Mouse (Mus musculus) spleen, adult 18-20 months (tissue): ENCODE results near the gene Proser3.

ENCODE experiments used
- DNase-seq, 2 experiments: peaks; one replicate each; pipeline ENCODE4 v3.0.0; 2022; ENCODE audit warnings: mixed read lengths in 2 of 2

The Proser3 gene

DNA sequence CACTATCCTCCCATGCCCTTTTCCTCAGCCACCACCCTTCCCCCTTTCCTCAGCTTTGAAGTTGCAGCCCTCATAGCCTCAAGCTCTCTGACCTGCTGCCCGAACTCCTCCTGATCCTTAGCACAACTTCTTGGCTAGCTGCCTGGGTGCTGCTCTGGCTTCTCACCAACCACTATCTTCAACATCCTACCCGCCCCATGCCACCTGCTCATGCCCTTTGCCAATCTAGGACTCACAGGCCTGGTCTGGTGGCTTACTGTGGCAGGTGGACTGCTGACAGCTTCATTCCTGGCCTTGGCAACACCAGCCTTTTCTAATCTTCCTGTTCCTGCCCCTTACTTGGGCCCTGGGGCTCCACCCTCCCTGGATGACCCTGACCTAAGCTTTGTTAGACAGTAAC lies 20.9 kb upstream of the Proser3 start:
- DNase-seq = no peak

DNA sequence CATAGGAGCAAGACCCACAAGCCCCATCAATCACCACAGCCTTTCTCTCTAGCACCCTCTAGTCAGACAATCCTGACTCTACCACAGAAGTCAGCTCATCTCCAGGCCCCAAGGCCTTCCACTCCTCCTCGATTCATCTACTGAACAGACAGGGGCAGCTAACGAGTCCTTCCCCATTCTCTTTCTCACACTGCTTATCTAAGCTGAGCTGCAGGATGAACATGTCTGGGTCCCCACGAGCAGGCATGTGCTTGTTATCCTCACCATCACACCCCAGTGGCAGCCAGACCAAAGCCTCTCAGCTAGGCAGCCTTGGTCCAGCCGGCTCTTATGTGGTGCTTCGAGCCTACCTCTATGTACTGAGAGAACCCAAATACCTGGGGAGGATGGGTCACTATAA lies 20.3 kb upstream of the Proser3 start:
- DNase-seq = no peak

DNA sequence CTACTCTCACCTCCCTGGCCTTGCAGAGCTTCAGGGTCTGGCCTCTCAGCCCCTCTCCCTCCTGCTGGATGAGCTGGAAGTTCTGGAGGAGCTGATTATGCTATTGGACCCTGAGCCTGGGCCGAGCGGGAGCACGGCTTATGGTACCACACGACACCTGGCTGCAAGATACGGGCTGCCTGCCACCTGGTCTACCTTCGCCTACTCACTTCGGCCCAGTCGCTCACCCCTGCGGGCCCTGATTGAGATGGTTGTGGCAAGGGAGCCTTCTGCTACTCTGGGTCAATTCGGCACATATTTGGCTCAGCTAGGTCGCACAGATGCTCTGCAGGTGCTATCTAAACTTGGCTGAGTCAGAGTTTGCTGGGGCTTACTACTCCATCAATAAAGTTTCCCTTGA lies 15.5 kb upstream of the Proser3 start:
- DNase-seq = no peak

DNA sequence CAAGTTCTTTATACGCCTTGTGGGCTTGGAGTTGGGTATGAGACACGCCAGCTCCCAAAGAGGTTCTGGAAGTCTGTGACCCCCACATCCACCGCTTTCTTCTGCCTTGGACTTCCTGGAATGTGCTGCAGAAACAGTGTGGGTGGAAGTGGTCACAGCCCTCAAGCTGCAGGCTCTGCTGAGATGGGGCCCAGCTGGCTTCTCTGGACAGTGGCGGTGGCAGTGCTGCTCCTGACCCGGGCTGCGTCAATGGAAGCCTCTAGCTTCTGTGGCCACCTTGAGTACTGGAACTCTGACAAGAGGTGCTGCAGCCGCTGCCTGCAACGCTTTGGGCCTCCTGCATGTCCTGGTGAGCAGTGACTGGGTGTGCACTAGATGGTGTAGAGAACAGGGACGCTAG lies 13.9 kb upstream of the Proser3 start:
- no peak for DNase-seq

DNA sequence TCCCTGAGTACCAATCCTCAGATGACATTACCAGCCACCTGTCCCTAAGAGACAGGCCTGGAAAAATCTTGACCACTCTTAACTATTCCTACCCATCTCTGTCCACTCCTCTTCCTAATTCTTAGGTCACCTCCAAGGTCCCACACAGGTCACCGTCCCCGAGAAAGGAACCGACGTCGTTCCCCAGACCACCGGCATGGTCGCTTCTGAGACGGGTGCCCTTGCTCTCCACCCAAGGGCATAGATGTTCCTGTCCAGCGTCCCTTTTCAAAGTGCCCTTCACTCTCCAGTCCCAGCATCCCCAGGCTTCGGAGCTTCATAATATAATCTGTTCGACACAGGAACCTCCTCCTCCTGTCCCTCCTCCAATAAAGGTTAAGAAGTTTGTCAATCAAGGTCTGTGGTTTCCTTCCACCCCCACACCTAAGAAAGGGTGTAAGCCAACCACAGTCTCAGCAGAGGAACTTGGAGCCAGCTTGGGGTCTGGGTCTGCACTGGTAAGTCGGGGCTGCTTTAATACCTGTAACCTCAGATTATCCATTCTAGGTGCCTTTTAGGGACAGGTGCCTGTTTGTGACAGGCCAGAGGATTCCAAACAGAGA lies 13.0 kb upstream of the Proser3 start, which contains the start of gene Igflr1:
Gene Igflr1 (plus strand): TSS at position 458 of the 602 bp plus-strand sequence.
- DNase-seq = no peak

DNA sequence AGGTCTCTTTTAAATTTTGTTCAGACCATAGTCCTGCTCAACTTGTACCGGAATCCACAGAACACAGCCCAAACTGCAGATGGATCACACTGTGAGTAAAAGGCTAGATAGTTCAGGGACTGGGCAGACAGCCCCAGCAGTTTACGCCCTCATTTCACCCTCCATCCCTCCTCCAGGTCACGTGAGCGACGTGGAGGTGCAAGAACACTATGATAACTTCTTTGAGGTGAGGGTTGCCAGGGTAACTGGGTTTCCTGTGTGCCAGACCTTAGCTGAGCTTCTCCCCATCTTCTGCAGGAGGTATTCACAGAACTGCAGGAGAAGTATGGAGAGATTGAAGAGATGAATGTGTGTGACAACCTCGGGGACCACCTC lies 11.8 kb upstream of the Proser3 start:
- DNase-seq = peak in 1 of 2 experiments; percentile 24

DNA sequence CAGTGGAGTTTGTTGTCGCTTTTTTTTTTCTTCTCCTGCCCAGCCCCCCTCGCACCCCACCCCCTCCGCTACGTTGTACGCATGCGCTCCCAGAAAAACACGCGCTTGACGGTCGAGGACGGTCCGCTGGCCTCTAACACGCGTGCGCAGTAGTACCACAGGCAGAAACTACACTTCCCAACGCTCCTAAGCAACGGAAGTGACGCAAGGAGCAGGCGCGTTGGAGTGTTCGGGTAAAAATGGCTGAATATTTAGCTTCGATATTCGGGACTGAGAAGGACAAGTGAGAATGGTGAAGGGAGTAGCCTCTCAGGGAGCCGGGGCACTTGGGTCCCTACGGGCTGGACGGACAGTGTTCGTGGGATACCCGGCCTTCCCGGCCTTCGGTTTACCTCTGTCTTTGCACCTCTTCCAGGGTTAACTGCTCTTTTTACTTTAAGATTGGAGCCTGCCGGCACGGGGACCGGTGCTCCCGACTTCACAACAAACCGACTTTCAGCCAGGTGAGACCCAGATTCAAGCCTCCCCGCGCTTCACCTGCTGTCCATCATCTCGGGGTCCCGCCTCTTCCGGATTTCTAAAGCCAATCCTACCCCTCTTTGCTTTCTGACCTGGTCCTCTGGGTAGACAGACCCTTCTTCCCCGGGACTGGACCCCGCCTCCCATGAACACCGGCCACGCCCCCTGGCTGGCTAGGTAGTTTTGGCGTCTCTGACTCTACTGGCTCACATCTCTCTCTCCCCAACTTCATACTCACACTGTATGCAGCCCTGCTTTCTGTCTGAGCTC lies 11.2 kb upstream of the Proser3 start, which contains the start of the genes U2af1l4, Gm49396 and Psenen:
Gene U2af1l4 (plus strand): TSS at position 185 of the 789 bp plus-strand sequence.
Gene Gm49396 (plus strand): TSS at position 228 of the 789 bp plus-strand sequence.
Gene Psenen (minus strand): TSS at position 511 of the 789 bp plus-strand sequence.
- DNase-seq = peak; percentile 88 to 91

DNA sequence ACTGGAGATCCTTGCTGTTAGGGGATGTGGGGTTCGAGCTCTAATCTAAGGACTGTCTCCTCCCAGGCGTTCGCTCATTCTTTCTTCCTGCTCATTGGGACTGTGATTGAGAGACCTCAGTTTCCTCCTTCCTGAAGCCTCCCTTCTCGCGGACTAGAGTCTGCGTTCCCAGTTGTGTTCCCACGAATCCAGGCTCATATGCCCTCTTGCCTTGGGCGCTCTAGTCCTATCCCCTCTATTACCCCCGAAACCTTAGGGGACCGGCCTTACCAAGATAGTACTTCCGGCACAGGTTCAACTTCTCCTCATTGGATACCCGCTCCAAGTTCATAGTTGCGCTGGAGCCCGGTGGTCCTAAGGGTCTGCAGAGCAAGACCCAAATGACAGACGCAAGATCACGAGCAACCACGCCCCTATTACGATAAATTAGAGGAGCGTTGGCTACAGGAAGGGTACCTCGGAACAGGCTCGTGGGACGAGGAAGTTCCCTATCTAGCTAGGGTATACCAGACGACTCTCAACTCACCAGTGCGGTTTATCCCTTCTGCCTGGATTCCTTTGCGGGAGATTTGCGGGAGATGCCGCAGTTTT lies 10.5 kb upstream of the Proser3 start:
- DNase-seq = no peak

DNA sequence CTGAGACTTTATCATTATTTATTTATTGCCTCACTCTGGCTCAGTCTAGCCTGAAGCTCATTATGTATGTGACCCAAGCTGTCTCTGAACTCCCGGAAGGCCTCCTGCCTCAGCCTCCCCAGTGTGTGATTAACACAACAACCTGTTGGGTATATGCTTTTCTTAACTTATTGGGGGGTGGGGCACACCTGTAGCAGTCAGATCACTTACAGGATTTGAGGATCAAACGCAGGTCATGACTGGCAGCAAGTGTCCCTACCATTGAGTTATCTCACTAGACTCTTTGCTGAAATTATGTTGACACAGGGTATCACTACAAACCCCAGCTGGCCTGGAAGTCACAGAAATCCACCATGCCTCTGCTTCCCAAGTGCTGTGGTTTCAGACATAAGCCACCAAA lies 8.2 kb upstream of the Proser3 start:
- DNase-seq = no peak

DNA sequence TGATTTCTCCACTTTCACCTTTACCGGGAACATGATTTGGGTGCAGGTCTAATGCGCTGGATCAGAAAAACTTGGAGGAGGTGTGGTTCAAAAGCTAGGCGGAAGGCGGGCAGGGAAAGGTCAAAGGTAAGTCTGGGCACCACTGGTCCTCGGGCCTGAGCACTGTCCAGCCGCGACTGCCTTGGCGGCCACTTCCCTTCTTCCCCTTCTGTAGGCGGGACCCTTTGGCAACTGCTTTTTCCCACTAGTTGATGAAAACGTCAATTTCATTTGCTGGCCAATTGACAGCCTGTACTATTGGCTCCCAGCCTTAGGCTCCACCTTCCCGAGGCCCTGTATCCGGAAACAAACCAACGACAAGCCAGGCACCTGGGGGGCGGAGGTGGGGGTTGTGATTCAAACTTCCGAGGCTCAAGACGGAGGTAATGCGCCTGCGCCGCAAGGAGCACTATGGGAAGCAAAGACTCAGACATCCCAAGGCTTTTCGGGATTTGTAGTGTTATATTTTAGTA lies 7.4 kb upstream of the Proser3 start, which contains the start of gene Lin37:
Gene Lin37 (minus strand): TSS at position 396 of the 512 bp plus-strand sequence.
- peak; percentile 85 to 90 for DNase-seq

DNA sequence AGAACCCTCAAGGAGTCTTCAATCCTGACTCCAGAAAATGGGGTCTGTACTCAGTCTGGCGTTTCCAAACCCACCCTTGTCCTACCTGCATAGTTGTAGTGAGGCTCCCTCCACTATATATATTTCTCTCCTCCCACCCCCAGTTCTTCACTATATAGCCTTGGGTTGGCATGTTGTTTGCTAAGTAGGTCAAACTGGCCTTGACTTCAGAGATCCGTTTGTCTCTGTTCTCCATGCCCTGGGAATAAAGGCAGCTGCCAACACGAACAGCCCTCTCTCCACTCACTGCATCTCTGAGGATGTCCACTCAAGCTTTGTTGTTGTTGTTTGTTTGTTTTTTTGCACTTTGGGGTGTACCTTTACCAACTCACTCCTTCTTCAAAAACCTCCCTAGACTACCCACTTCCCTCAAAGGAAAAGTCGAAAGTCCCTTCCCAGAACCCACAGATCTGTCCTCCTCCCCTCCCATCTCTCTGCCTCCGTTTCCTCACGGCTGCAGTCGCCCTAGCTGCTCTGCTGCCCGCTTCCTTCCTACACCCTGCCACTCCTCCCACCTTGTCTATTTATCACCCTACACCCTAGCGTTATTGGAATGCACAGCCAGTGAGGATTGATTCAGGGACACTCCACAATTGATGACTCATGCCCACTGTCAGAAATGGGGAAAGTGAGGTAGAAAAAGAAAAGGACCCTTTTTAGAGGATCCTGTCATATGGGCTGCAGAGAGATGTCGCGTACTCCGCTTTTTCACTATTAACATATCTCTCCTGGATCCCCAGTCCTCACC lies 6.8 kb upstream of the Proser3 start:
- DNase-seq = no peak

DNA sequence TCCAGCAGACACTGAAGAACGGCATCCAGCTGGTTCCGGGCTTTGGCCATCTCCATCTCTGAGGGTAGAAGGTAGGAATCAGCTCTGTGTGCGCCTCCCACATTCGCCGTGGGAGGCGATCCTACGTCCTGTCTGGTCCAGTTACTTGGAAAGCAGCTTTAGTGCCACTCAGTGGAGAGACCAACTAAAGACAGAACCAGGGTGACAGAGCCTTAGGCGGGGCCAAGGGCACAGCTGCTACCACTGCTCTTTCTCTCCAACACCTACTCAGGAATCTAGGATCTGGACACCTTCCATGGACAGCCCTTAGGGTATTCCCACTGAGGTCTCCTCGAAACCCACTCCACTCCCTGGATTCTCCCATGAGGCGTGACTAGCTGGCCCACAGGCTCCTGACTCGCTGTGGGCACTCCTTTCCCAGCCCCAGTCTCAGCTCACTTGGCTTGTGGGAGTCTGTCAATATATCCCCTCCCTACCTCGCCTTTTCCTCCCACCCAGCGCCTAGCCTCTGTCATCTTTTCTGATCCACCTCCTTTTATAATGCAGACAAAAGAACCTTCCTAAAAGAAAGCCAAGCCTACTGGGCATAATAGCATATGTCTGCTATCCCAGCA lies 5.9 kb upstream of the Proser3 start:
- DNase-seq = no peak

DNA sequence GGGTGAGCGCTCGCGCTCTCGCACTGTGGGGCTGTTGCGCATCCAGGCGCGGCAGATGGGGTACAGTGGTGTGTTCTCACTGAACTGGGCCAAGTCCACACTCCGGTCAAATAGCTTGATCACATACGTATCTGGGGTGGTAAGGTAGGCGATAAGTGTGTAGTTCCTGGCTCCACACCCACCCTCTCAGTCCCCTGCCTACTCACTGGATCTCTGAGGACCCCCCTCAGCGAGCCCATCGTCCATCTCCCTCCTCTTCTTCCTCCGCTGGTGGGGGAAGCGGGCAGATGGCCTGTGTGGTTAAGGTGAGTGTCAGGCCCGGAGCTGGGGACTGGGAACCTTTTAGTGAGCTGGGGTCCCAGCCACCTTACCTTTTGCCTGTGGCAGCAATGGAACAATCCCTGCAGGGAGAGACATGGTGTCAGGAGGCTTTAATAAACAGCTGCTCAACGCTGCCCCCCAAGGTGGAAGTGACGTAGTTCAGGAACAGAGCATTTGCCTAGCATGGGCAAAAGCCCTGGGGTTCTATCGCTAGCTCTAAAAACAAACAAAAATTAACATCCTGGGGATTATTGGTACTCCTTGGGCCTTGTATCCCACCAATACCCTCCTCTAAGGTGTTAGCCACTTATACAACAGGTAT lies 4.9 kb upstream of the Proser3 start:
- peak in 1 of 2 experiments; percentile 34 for DNase-seq

DNA sequence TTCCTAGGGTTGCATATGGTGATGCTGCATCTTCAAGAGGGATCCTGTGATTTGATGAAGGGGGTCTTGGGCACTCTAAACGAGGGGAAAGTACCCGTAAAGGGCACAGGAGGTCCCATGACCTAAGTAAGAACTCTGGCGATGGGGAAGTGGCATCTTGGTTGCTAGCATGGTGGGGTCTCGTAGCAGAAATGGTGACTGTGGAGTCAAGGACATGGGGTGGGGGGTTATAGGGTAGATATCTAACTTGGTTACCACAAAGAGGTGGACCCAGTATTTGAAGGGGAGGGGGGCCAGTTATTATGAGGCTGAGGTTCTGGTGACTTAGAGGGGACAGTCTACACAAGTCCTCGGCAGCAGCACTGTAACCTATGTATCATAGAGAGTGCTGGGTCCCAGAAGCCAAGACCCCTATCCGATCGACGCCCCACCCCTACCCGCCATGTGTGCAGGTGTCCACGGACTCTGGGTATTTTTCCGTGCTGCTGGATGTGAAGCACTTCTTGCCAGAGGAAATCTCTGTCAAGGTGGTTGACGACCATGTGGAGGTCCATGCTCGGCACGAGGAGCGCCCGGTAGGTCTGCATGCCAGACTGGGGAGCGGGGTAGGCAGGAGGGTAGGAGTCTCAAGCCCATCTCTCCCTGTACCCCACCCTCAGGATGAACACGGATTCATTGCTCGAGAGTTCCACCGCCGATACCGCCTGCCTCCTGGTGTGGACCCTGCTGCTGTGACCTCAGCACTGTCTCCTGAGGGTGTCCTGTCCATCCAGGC lies 1.9 kb upstream of the Proser3 start:
- no peak for DNase-seq

DNA sequence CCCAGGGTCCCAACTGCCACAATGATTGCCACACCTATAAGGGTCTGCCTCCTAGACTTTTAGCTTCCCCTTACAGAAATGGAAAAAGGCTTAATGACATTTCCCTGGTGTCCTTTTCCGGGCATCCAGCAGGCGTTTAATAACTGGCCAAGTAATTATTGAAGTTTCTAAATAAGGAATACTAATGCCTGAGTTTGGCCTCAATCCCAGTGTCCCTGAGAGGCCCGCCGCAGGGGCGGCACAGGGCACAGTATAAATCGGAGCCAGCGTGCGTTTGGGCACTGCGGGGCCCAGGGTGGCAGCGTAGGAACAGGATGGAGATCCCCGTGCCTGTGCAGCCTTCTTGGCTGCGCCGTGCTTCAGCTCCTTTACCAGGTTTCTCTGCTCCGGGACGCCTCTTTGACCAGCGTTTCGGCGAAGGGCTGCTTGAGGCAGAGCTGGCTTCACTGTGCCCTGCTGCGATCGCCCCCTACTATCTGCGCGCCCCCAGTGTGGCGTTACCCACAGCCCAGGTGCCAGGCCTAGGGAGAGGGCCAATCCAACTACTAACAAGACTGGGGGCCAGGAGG lies 1.0 kb upstream of the Proser3 start:
- peak in 1 of 2 experiments; percentile 22 for DNase-seq

DNA sequence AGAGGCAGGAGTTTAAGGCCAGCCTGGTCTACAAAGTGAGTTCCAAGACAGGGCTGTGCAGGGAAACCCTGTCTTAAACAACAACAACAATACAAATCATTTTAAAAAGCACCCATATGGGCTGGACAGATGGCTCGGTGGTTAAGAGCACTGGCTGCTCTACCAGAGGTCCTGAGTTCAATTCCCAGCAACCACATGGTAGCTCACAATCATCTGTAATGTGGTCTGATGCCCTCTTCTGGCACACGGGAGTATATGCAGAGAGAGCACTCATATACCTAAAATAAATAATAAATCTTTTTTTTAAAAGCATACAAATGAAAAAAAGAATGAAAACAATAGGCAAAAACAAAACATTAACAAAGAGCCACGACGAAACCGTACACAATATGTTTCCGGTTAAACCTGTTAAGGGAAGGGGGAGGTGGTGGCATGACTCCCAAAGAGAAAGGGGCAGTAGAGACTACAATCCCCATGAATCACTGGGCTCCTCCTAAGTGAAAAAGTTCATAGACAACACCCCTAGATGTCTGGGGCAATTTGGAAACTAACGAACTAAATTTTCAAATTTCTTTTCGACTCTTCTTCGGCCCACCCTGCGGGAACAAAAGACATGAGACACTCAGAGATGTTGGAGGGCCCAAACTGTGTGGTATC lies 526 bp downstream of the Proser3 start:
- DNase-seq = no peak

DNA sequence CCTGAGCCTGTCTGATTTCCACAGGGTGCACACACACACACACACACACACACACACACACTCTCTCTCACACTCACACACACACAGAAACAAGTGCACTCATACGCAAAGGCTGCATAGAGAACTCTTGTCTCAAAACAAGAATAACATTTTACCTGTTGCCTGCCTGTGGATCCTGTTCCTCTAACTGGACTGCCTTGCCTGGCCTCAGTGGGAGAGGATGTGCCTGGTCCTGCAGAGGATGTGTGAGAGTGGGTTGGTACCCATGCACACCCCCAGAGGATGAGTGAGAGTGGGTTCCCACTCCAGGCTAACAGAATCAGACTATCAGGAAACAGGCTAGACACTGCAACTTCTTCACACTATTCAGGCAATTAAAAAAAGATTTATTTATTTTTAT lies 1.5 kb downstream of the Proser3 start:
- DNase-seq = no peak

DNA sequence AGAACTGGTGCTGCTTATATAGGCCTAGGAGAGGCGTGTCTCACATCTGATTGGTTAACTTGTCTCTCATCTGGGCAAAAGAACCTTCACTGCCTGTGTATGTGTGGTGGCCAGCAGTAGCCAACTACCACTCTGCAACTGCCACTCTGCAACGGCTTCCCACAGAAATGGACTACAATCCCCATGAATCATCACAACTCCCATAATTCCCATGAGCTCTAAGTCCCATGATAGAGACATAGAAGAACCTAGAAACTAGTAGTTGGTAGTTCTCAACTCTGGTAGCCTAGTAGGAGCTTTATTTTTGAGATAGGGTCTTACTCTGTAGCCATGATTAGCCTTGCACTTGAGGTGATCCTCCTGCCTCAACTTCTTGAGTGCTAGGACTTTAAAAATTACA lies 2.2 kb downstream of the Proser3 start:
- no peak for DNase-seq

DNA sequence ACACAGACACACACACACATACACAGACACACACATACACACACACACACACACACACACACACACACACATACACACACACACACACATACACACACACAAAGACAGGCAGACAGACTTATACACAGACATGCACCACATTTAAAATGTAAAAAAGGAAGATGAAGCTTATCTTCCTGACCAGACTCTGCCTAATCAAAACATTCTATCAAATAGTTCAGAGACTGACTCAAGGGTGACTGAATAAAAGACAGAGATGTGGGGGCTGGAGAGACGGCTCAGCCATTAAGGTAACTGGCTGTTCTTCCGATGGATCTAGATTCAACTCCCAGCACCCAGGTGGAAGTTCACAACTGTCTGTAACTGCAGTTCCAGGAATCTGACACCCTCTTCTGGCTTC lies 7.8 kb downstream of the Proser3 start:
- DNase-seq = no peak

DNA sequence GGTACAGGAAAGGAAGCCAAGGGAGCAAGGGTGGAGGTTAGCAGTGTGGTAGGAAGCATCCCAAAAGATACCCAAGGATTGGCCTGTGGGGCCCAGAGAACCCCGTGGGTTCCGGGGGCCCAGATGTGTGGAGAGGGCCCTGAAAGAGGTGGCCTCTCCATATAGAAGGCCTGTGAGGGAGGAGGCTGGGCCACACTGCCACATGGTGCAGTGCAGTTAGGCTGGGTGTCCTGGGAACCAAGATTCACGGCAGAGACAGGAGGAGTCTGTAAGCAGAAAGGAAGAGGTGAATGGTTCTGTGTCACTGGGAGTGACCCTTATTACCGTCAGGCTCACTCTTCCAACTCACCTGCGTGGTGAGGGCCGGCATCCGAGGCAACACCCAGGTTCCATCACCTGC lies 11.5 kb downstream of the Proser3 start:
- no peak for DNase-seq
